Mouse (Mus musculus) lung, adult 2 months (tissue): ENCODE data around the gene Gpi1.

Experiments
- CTCF ChIP-seq: fragments of 200-500 bp; IDR thresholded peaks from 2 replicates; pipeline ENCODE4 v1.5.1; 2011; ENCODE audit warnings: mild to moderate bottlenecking, low read length, control low read depth; ENCODE audit not compliant: insufficient read depth
- POLR2A ChIP-seq: fragments of 200-500 bp; IDR thresholded peaks from 2 replicates; pipeline ENCODE4 v1.6.1; 2011; ENCODE audit warnings: low read depth, mild to moderate bottlenecking, control low read depth, low read length, borderline replicate concordance; ENCODE audit errors: extremely low read depth

DNA sequence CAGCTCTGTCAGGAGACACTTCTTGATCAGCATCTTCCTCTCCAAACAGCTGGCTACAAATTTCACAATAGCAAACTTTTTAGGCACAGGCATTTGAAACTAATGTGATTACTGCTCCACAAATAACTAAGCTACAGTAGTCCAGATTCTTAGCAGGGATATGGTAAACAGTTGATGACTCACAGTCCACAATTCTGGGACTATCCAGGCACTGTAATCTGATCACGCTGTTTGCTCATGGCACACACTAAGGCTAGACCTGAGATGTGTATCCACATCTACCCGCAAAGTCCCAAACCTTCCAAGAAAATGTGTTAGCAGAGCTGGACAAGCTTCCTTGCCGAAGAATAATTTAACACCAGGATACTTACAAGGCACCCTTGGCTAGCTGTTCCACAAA, 72.1 kb downstream of the Gpi1 start:
- TF ChIP-seq POLR2A = no peak
- TF ChIP-seq CTCF = no peak
